Mouse (Mus musculus): Measurements from ENCODE around the gene Tnrc6c. TPM values are rescaled to one million over a fixed set of nuclear protein-coding genes. Genes with fewer than 3 reads are reported as not detected.

The Tnrc6c gene
- 90.6 TPM for total RNA-seq (2023)

GRCm38 (mm10) chr11:117653491-117654351 lies at the start of gene Tnrc6c:
Gene Tnrc6c, plus strand, starts transcription at chr11:117654289.

GRCm38 (mm10) chr11:117781993-117782704 lies 128.1 kb downstream of the Tnrc6c start, which contains the start of the genes Tmc8 and Tmc6:
Gene Tmc8, plus strand, starts transcription at chr11:117782076.
Gene Tmc6, minus strand, starts transcription at chr11:117782198.

GRCm38 (mm10) chr11:117797511-117798159 lies 143.5 kb downstream of the Tnrc6c start, which contains the start of gene 6030468B19Rik:
Gene 6030468B19Rik, plus strand, starts transcription at chr11:117797660.

DNA sequence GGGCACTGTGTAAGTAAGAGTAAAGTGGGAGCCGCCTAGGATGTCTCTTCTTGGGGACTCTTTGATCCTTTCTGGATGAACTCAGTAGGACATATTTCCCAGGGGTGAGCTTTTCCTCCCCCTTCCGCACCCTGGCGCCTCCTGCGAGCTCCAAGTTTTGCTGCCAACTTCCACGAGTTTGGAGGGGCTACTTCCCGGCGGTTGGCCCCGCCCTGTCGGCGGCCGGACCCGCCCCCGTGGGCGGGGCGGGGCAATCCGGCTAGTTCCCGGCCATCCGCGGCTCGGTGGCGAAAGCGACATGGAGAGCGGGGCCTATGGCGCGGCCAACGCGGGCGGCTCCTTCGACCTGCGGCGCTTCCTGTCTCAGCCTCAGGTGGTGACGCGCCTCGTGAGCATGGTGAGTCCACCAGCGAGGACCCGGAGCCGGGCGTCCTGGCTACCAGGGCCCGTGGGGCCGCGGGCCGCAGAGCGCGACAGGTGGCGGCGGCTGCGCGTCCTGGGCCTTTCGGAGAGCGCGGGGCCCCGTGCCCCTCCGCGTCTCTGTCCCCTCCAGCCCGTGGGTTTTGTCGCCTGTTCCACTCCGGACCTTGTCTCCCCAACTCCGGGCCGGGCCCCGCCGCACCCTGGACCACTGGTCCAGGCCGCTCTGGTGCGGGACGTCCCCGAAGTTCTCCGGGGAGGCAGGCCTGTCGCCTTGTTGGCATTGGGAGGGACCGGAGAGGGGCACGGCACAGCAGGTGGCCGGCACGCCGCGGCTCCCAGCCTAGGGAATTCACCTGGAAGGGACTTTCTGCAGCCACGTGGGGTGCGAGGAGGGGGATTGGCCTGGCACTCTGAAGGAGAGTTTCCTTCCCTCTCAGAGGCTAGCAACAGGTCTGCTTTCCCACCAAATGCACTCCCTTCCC lies 155.6 kb downstream of the Tnrc6c start, which contains the start of the genes Gm20708 and Syngr2:
Gm20708 (plus strand) TSS at position 262 of the 905 bp plus-strand sequence.
Syngr2 (plus strand) TSS at position 262 of the 905 bp plus-strand sequence.

Other genes starting within 250 kb of the Tnrc6c start
- not detected for gene Gm11733, start 169.9 kb upstream of the Tnrc6c start, total RNA-seq (2023)
- 102 TPM for gene Tmc8, start 127.8 kb downstream of the Tnrc6c start, total RNA-seq (2023)
- 284 TPM for gene Tmc6, start 127.9 kb downstream of the Tnrc6c start, total RNA-seq (2023)
- gene 6030468B19Rik, start 143.4 kb downstream of the Tnrc6c start, total RNA-seq (2023), result not detected
- 5.6 TPM for gene Gm20708, start 155.4 kb downstream of the Tnrc6c start, total RNA-seq (2023)
- 50.9 TPM for gene Syngr2, start 155.4 kb downstream of the Tnrc6c start, total RNA-seq (2023)
- 14.7 TPM for gene Afmid, start 171.6 kb downstream of the Tnrc6c start, total RNA-seq (2023)
- gene Tk1, start 171.8 kb downstream of the Tnrc6c start, total RNA-seq (2023), result 3.4 TPM
- 1.7 TPM for gene Birc5, start 195.0 kb downstream of the Tnrc6c start, total RNA-seq (2023)
- gene Tmem235, start 206.5 kb downstream of the Tnrc6c start, total RNA-seq (2023), result not detected
- 10.0 TPM for gene Tha1, start 219.2 kb downstream of the Tnrc6c start, total RNA-seq (2023)

All from CD4-positive naive resting alpha-beta T cell, adult 57 days (primary cell).